ENCODE assay signal across 8 mouse cellular contexts in the genomic region with DNA sequence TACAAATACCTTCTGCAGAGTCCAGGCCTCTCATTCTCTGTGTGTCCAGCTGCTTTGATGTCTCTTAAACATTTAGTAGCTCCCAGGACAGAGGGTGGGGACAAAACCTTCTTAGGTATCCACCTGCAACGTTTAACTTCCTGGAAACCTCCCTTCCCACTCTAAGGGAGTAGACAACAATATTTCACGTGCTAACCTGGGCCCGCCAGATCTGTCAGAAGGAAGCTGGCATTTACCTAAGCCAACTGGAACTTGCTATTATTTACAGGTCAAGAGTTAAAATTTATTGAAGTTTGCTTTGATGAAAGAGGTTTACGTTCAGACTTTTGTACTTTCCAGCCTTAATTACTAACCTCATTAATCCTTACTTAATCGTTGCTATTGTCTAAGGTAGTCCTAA. TPM values are rescaled to one million over a fixed set of nuclear protein-coding genes. Genes with fewer than 3 reads are reported as not detected.
DNase-seq lines count a peak whose midpoint lies in the region; ATAC-seq lines count a peak whose summit lies in the region.

No protein-coding gene starts in this region.

- no peak overlapping the region for H3K9ac ChIP-seq in heart, embryonic 14.5 days (ENCODE audit: low read length)
- H3K9ac ChIP-seq in neural tube, embryonic 15.5 days (replicated peaks) = no peak overlapping the region
- H3K9ac ChIP-seq in limb, embryonic 15.5 days = no peak overlapping the region

- no peaks in the 10 kb centered on the region for H3K9me3 ChIP-seq in heart, embryonic 14.5 days (ENCODE audit: control insufficient read depth, low read length)
- H3K9me3 ChIP-seq in neural tube, embryonic 15.5 days (replicated peaks) = no peaks in the 10 kb centered on the region
- H3K9me3 ChIP-seq in limb, embryonic 15.5 days = no peaks in the 10 kb centered on the region

- H3K4me2 ChIP-seq in heart, embryonic 14.5 days (ENCODE audit: low read length) = peak overlapping the region; percentile 97; the same call in 1 of the 2 replicates
- peak overlapping the region; percentile 99; the same call in 1 of the 2 replicates for H3K4me2 ChIP-seq in neural tube, embryonic 15.5 days
- peak overlapping the region; percentile 89; the same call in 1 of the 2 replicates for H3K4me2 ChIP-seq in limb, embryonic 15.5 days

- H3K27me3 ChIP-seq in heart, embryonic 14.5 days (ENCODE audit: control insufficient read depth, insufficient read depth, low read length) = peaks cover 26% of the 10 kb centered on the region
- H3K27me3 ChIP-seq in neural tube, embryonic 15.5 days (replicated peaks) = peaks cover 53% of the 10 kb centered on the region
- 0 out of 2 replicates have a peak, but pooled peaks cover 5% of the 10 kb centered on the region for H3K27me3 ChIP-seq in limb, embryonic 15.5 days

- no peak overlapping the region for H3K27ac ChIP-seq in heart, embryonic 14.5 days (replicated peaks in 1 of 2; ENCODE audit: control insufficient read depth in 1 of 2, insufficient read depth in 1 of 2, low read depth in 2 of 2, low read length in 2 of 2)
- no peak overlapping the region for H3K27ac ChIP-seq in neural tube, embryonic 15.5 days (replicated peaks)
- H3K27ac ChIP-seq in limb, embryonic 15.5 days = no peak overlapping the region

- H3K4me3 ChIP-seq in heart, embryonic 14.5 days (ENCODE audit: control insufficient read depth in 1 of 2, insufficient read depth in 1 of 2, low read depth in 1 of 2, low read length in 2 of 2) = no peak overlapping the region
- no peak overlapping the region for H3K4me3 ChIP-seq in neural tube, embryonic 15.5 days (replicated peaks)
- peak overlapping the region; percentile 77; the same call in 1 of the 2 replicates for H3K4me3 ChIP-seq in limb, embryonic 15.5 days

- no peak for ATAC-seq in heart, embryonic 14.5 days (ENCODE audit: insufficient number of reproducible peaks, insufficient read depth, low FRiP score, low read depth)
- no peak for ATAC-seq in neural tube, embryonic 15.5 days (ENCODE audit: low FRiP score)
- no peak for ATAC-seq in limb, embryonic 15.5 days (ENCODE audit: insufficient number of reproducible peaks, low FRiP score, low TSS enrichment, low read depth)

- no peak for DNase-seq in heart, postnatal 10 days
- no peak for DNase-seq in neural tube, embryonic 10.5 days (ENCODE audit: extremely low spot score, low spot score)
- DNase-seq in left cerebral cortex, adult 11 months (ENCODE audit: low spot score) = no peak
- no peak for DNase-seq in thymus, postnatal 36 days
- DNase-seq in adrenal gland, adult 2 months = no peak

- peaks cover 4 to 5% of the 10 kb centered on the region in 2 experiments; a peak in 2 of 4 replicates for H3K4me1 ChIP-seq in heart, embryonic 14.5 days (ENCODE audit: control insufficient read depth in 2 of 2, insufficient read depth in 2 of 2, low read length in 2 of 2)
- H3K4me1 ChIP-seq in neural tube, embryonic 15.5 days = peaks cover 12% of the 10 kb centered on the region
- H3K4me1 ChIP-seq in limb, embryonic 15.5 days = peaks cover 13% of the 10 kb centered on the region

- WGBS in heart, embryonic 14.5 days = 41% methylated on average over 5 of the region's 5 CpGs
- 28% methylated on average over 5 of the region's 5 CpGs for WGBS in neural tube, embryonic 15.5 days
- 25% methylated on average over 5 of the region's 5 CpGs for WGBS in limb, embryonic 15.5 days

- H3K36me3 ChIP-seq in heart, embryonic 14.5 days (ENCODE audit: control insufficient read depth, insufficient read depth, low read length) = no peaks in the 10 kb centered on the region
- no peaks in the 10 kb centered on the region for H3K36me3 ChIP-seq in neural tube, embryonic 15.5 days
- H3K36me3 ChIP-seq in limb, embryonic 15.5 days = no peaks in the 10 kb centered on the region

- intact Hi-C loops in heart, postnatal 10 days (cut with DNase I) = no loop called here

RNA-seq across cellular contexts. Expression of gene Sgms2, which starts 2.2 kb away (rescaled TPM):
- 0.65 and 0.92 TPM in 2 replicates for polyA plus RNA-seq in heart, embryonic 14.5 days (2014; fragmentation: Nextera tagmentation; extraction: Ambion mirVana)
- total RNA-seq in heart, postnatal 10 days (2021) = 1 to 10 TPM; 4.3 to 6.2 TPM
- 1.8 and 3.7 TPM in 2 replicates for polyA plus RNA-seq in neural tube, embryonic 15.5 days (2015; fragmentation: Nextera tagmentation; extraction: Ambion mirVana)
- 22.3 and 24.3 TPM in 2 replicates for polyA plus RNA-seq in limb, embryonic 15.5 days (2015; fragmentation: Nextera tagmentation; extraction: Ambion mirVana)
- total RNA-seq in adrenal gland, adult 2 months (2021) = 1 to 10 TPM; 6.3 to 9.2 TPM
- polyA plus RNA-seq in adrenal gland, adult 2 months (2012; rRNA removed) = 0.54 and 0.93 TPM in 2 replicates
